Mouse (Mus musculus) heart, embryonic 15.5 days (tissue): Measurements from ENCODE around the gene Tmem138. TPM values are rescaled to one million over a fixed set of nuclear protein-coding genes. Genes with fewer than 3 reads are reported as not detected.
A peak's percentile ranks its signal among the peaks of the same experiment; 100 is the strongest.
"Not testable (repeated sequence)": the region's sequence is repeated elsewhere in the genome, so short reads cannot be mapped to it uniquely, and the experiment has no call there.

Experiments used
- ATAC-seq: fragments of 200-750 bp; cut with Nextera tagmentation; replicated peaks from 2 replicates; pipeline ENCODE4 v1.8.0; 2017; ENCODE audit warnings: low read depth, moderate TSS enrichment; ENCODE audit not compliant: insufficient number of reproducible peaks, insufficient read depth, low FRiP score
- H3K27ac ChIP-seq: fragments of 300-500 bp; sonication (generic); 2 replicates; pipeline ENCODE4 v1.5.1; 2015; ENCODE audit warnings: mild to moderate bottlenecking, inconsistent platforms
- H3K27me3 ChIP-seq: fragments of 300-500 bp; sonication (generic); 2 replicates; pipeline ENCODE4 v1.6.1; 2015; ENCODE audit warnings: inconsistent platforms
- H3K36me3 ChIP-seq: fragments of 300-500 bp; sonication (generic); 2 replicates; pipeline ENCODE4 v1.6.1; 2015; ENCODE audit warnings: mild to moderate bottlenecking, inconsistent platforms
- H3K4me1 ChIP-seq: fragments of 300-500 bp; sonication (generic); replicated peaks from 2 replicates; pipeline ENCODE4 v1.6.1; 2015; ENCODE audit warnings: inconsistent platforms
- H3K4me2 ChIP-seq: fragments of 300-500 bp; sonication (generic); 2 replicates; pipeline ENCODE4 v1.6.1; 2015; ENCODE audit warnings: inconsistent platforms, mild to moderate bottlenecking, moderate library complexity
- H3K4me3 ChIP-seq: fragments of 300-500 bp; sonication (generic); 2 replicates; pipeline ENCODE4 v1.5.1; 2015; ENCODE audit warnings: mild to moderate bottlenecking, inconsistent platforms
- H3K9ac ChIP-seq: fragments of 300-500 bp; sonication (generic); 2 replicates; pipeline ENCODE4 v1.6.1; 2015; ENCODE audit warnings: mild to moderate bottlenecking, inconsistent platforms
- H3K9me3 ChIP-seq: fragments of 300-500 bp; sonication (generic); replicated peaks from 2 replicates; pipeline ENCODE4 v1.6.1; 2016; ENCODE audit warnings: inconsistent platforms
- WGBS: fragments of 180-500 bp; shearing (Covaris S2); methylation state at CpG from one replicate; pipeline ENCODE4 v1.1.7; 2015; ENCODE audit warnings: mixed read lengths; 5-methylcytosine and 5-hydroxymethylcytosine counted together
- polyA plus RNA-seq: library from polyadenylated mRNA; unstranded; fragments of >200 nt; fragmentation: Nextera tagmentation; extraction: Ambion mirVana; gene quantifications from 2 replicates; pipeline ENCODE4 v1.2.1, GENCODE M21; 2015

Gene Tmem138
- polyA plus RNA-seq, 1 experiment from 2014 or later, result 21.4 TPM

DNA sequence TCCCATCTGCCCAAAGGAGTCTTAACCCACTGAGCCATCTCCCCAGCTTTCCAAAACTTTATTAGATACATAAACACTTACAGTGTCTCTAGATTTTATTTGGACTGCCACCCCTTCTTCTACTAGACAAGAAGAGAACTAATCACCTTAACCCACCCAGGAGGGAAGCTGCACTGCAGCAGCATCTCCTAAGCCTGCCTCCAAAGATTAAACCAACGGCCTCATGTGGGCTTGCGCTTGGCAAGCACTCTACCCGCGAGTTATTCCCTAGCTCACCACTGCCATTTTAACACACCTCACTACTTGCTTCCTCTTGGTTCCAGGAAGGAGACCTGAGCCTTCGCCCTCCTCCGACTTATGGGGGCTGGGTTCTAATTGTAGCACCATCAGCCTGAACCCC is 12.9 kb downstream of the Tmem138 start:
- Histone ChIP-seq H3K4me1 (peaks cover 12% of the 10 kb centered on the region), H3K4me3 (no peak overlapping the region), H3K36me3 (no peaks in the 10 kb centered on the region), H3K9ac (no peak overlapping the region), H3K27ac (no peak overlapping the region), H3K27me3 (no peaks in the 10 kb centered on the region), H3K4me2 (no peak overlapping the region), H3K9me3 (no peaks in the 10 kb centered on the region)
- WGBS, result 78% methylated on average over 6 of the region's 6 CpGs
- ATAC-seq, result no peak

DNA sequence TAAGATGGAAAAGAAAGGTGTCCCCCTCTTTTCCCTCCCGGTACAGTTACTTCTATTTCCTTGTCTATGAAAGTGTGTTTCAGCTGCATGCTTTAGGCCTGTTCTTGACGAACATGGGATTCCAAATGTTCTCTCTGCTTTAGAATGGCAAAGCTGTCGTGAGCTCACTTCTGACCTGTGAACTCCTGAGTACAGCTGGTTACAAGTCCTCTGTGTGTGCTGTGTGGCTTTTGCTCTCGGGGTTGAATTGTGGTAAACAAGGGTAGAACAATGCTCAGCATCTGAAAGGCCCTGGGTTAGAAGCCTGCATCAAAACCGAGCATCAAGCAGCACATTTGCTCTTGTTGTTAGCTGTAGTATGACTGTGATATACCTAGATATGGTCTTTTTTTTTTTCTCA is 14.8 kb downstream of the Tmem138 start:
- Histone ChIP-seq H3K27me3 (no peaks in the 10 kb centered on the region), H3K36me3 (no peaks in the 10 kb centered on the region), H3K9ac (no peak overlapping the region), H3K4me1 (peaks cover 12% of the 10 kb centered on the region), H3K27ac (peak overlapping the region; percentile 90), H3K9me3 (no peaks in the 10 kb centered on the region), H3K4me3 (no peak overlapping the region), H3K4me2 (no peak overlapping the region)
- ATAC-seq, result no peak
- WGBS, result 55% methylated on average over 5 of the region's 5 CpGs

DNA sequence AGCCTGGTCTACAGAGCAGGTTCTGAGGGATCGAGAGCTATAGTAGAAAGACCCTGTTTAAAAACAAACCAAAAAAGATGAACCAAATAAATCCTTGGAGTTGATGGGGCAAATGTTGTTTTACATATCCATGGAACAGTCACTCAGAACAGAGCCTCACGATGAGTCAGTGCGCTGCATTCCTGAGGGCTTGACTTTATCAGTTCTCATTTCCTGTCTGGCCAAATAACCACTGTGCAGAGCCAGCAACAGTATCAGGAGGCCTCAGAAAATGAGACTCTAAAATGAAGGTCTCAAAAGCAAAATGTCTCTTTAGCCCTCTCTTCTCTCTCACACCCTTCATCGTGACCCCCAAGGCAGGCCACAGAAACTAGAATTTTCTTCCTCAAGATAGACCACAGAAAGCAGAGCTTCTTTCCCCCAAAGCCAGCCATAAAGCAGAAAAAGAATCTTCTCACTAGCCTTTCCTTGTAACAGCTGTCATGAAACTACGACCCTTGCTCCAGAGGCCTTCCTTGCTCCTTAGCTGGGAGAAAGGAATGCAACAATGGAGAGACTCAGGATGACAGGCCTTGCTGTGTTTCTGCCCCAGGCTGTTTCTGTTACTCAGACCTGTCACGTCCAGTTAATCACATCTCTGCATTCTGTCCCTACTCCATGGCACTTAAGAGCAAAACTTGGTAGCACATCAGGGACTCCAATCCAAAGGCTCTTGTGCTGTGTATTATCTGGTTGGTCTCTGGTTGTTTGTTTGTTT is 15.4 kb downstream of the Tmem138 start:
- Histone ChIP-seq H3K4me3 (no peak overlapping the region), H3K27me3 (no peaks in the 10 kb centered on the region), H3K36me3 (no peaks in the 10 kb centered on the region), H3K9ac (no peak overlapping the region), H3K4me2 (no peak overlapping the region), H3K27ac (peak overlapping the region; percentile 90), H3K9me3 (no peaks in the 10 kb centered on the region), H3K4me1 (peaks cover 12% of the 10 kb centered on the region)
- peak; percentile 88 for ATAC-seq
- WGBS, result 31% methylated on average over 6 of the region's 6 CpGs

DNA sequence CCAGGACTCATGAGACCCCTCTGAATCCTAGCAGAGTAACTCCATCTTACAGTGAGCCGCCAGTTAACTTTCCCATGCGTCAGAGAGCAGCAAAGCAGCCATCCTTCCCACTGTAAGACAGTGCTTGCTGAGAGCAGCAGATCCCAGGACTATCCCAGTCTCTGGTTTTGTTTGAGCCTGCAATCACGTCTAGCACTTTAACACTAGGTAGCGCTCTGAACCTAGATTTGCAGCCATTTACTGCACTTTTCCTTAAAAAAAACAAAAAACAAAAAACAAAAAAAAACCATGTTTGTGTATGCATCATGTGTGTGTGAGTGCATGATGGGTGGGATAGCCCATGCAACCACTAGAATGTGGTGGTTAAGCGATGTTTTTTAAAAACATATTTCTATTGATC is 17.1 kb downstream of the Tmem138 start:
- H3K9me3 ChIP-seq, result no peaks in the 10 kb centered on the region
- WGBS, result 36% methylated on average over 5 of the region's 5 CpGs
- H3K36me3 ChIP-seq, result no peaks in the 10 kb centered on the region
- H3K4me3 ChIP-seq, result no peak overlapping the region
- no peak overlapping the region for H3K27ac ChIP-seq
- ATAC-seq, result no peak
- H3K4me2 ChIP-seq, result no peak overlapping the region
- H3K9ac ChIP-seq, result no peak overlapping the region
- peaks cover 21% of the 10 kb centered on the region for H3K4me1 ChIP-seq
- no peaks in the 10 kb centered on the region for H3K27me3 ChIP-seq

DNA sequence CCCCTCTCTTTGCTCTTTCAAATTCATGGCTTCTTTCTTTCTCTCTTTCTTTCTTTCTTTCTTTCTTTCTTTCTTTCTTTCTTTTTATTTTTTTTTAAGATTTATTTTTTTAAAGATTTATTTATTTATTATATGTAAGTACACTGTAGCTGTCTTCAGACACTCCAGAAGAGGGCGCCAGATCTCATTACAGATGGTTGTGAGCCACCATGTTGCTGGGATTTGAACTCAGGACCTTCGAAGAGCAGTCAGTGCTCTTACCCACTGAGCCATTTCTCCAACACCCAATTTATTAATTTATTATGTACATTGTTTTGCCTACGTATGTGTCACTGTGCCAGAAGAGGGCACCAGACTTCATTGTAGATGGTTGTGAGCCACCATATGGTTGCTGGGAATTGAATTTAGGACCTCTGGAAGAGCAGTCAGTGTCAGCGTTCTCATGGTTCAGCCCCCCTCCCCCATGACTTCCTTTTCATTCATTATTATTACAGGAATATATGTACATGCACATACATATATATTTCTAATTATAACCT is 19.3 kb downstream of the Tmem138 start:
- not testable (repeated sequence) for ATAC-seq, H3K4me2 ChIP-seq, H3K9ac ChIP-seq, H3K27me3 ChIP-seq, H3K9me3 ChIP-seq, H3K36me3 ChIP-seq, H3K4me3 ChIP-seq, H3K27ac ChIP-seq
- peaks cover 25% of the 10 kb centered on the region for H3K4me1 ChIP-seq
- 76% methylated on average over 4 of the region's 4 CpGs for WGBS

DNA sequence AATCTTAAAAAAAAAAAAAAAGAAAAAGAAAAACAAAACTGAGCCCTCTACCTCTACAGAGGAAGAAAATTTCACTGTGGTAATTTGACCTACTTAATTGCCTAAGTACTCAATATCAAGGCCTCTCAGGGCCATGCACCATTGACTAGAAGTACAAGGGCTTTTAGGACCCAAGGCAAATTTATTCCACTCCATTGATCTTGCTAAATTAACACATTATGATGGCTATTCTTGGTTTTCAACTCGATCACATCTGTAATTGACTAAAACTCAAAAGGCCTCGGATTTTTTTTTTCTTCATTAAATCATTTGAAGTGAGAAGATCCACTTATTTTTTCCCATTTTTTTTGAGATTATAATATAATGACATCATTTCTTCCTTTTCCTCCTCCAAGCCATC is 19.7 kb downstream of the Tmem138 start:
- no peak overlapping the region for H3K4me2 ChIP-seq
- no peaks in the 10 kb centered on the region for H3K9me3 ChIP-seq
- H3K9ac ChIP-seq, result no peak overlapping the region
- peaks cover 25% of the 10 kb centered on the region for H3K4me1 ChIP-seq
- H3K4me3 ChIP-seq, result no peak overlapping the region
- 77% methylated on average over 2 of the region's 2 CpGs for WGBS
- H3K36me3 ChIP-seq, result peaks cover 3% of the 10 kb centered on the region; the same call in 1 of the 2 replicates
- no peaks in the 10 kb centered on the region for H3K27me3 ChIP-seq
- ATAC-seq, result no peak
- H3K27ac ChIP-seq, result no peak overlapping the region

DNA sequence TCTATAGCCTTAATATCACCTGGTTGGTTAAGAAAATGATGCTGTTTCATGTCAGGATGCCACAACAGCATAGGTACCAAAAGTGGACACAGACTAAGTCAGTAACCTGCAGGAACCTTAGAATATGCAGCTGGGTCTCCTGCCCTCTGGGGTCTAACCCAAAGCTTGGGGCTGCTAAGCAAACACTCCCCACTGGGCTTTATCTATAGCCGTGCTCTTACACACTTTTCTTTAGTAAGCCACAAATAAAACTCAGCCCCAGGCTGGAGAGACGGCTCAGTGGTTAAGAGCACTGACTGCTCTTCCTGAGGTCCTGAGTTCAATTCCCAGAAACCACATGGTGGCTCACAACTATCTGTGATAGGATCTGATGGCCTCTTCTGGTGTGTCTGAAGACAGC is 20.2 kb downstream of the Tmem138 start:
- no peak for ATAC-seq
- Histone ChIP-seq H3K4me3 (no peak overlapping the region), H3K4me2 (no peak overlapping the region), H3K9me3 (no peaks in the 10 kb centered on the region), H3K27me3 (no peaks in the 10 kb centered on the region), H3K9ac (no peak overlapping the region), H3K36me3 (peaks cover 5% of the 10 kb centered on the region; the same call in 1 of the 2 replicates), H3K4me1 (peaks cover 21% of the 10 kb centered on the region), H3K27ac (no peak overlapping the region)
- 70% methylated on average over 2 of the region's 2 CpGs for WGBS

DNA sequence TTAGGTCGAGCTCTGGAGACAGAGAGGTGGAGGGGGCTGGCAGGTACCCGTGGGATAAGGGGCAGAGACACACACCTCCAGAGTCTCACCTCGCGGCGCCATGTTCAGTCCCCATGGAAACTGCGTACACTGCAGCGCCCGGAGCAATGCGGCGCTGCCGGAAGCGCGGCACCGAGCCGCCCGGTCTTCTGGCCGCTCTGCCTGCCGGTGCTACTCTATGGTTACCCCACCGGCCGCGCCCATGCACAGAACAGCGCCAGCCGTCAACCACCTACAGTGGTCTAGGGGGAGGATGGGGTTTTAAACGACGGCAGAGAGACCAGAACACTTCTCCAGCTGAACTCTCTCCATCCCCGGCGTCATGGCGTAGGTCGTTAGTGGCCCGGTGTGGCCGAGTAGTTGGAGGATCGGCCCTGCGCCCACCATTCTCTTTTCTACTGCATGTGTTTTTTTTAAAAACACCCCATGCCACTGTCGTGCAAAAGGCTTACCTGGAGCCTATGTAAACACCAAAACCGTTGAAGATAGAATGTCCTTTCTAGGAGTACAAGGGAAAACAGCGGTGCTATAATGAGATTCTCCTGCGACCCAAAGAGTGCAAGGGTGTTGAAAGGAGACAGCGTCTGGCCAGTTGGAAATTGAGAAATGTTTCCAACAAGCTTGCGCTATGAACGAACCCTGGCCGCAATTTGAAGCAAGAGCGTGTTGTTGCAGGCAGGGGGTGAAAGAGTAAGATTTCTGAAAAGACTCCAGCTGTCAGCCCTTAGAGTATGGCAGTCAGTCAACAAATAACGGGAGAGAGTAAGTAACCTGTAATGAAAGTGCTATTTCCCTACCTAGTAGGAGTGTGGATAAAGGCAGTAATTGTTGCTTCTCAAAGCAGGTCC is 21.3 kb downstream of the Tmem138 start, which contains the start of gene Tmem216:
Gene Tmem216, minus strand, starts transcription at position 615 of the 887 bp plus-strand sequence.
- peaks cover 14% of the 10 kb centered on the region for H3K36me3 ChIP-seq
- ATAC-seq, result peak; percentile 95
- no peaks in the 10 kb centered on the region for H3K27me3 ChIP-seq
- H3K27ac ChIP-seq, result peak within 1 kb of the TSS; percentile 74
- H3K9ac ChIP-seq, result peak within 1 kb of the TSS; percentile 64
- H3K4me2 ChIP-seq, result peak within 1 kb of the TSS; percentile 72
- H3K4me3 ChIP-seq, result peak within 1 kb of the TSS; percentile 67
- peaks cover 13% of the 10 kb centered on the region for H3K4me1 ChIP-seq
- H3K9me3 ChIP-seq, result no peaks in the 10 kb centered on the region
- WGBS, result under 1% methylated on average over 43 of the region's 43 CpGs

DNA sequence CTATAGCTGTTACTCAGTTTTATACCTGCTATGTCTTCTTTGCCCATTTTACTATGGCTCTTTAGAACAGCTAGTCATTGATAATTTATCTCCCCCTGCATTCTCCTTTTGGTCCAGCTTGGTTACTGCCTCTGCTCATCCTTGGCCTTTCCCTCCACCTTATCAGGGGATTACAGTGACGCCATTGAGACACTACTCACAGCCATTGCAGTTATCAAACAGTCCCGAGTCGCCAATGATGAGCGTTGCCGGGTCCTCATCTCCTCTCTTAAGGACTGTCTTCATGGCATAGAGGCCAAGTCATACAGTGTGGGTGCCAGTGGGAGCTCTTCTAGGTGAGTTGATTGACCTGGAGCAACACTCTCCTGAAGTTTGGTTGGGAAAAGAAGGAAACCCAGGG is 37.7 kb downstream of the Tmem138 start:
- Histone ChIP-seq H3K4me1 (no peaks in the 10 kb centered on the region), H3K9ac (no peak overlapping the region), H3K27ac (no peak overlapping the region), H3K4me2 (no peak overlapping the region), H3K9me3 (no peaks in the 10 kb centered on the region), H3K4me3 (no peak overlapping the region), H3K27me3 (no peaks in the 10 kb centered on the region), H3K36me3 (peaks cover 90% of the 10 kb centered on the region)
- ATAC-seq, result no peak
- 73% methylated on average over 5 of the region's 5 CpGs for WGBS

DNA sequence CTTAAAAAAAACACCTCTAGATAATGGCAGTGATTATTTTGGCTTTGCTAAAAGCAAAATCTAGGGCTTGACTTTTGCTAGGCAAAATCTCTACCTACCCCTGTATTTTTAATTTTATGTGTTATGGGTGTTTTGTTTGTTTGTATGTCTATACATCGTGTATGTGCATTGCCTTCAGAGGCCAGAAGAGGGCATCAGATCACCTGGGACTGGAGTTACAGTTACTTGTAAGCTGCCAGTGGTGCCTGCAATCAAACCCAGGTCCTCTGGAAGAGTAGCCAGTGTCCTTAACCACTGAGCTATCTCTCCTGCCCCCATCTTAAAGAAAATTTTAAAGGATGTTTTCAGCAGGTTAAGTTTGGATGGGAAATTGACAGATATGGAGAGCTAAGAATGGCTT is 47.1 kb downstream of the Tmem138 start:
- Histone ChIP-seq H3K4me1 (peaks cover 20% of the 10 kb centered on the region), H3K4me3 (no peak overlapping the region), H3K27me3 (no peaks in the 10 kb centered on the region), H3K9me3 (no peaks in the 10 kb centered on the region), H3K4me2 (no peak overlapping the region), H3K36me3 (peaks cover 59% of the 10 kb centered on the region), H3K27ac (no peak overlapping the region), H3K9ac (no peak overlapping the region)
- WGBS, result 97% methylated on average over 1 of the region's 1 CpGs
- ATAC-seq, result no peak

DNA sequence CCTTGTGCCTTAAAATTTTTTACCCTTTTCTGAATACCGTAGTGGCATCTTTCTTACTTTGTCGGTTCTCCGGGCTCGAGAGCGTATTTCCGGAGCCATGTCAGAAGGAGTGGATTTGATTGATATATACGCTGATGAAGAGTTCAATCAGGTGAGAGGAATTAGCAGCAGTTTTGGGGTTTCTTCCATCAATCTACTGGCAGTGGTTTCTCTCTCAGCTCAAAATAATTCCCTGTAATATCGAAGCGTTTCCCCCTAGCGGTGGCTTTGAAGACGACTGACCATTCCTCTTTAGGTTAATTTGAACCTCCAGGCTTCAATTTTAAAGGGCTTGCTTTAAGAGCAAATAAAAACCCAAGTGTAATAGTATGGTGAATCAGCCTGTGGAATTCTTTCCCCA is 51.3 kb downstream of the Tmem138 start, which contains the start of gene Sdhaf2:
Gene Sdhaf2, minus strand, starts transcription at position 233 of the 400 bp plus-strand sequence.
- no peak for ATAC-seq

More for the DNA sequence above, 51.3 kb downstream of the Tmem138 start, which contains the start of gene Sdhaf2:
- Histone ChIP-seq H3K4me3 (peak within 1 kb of the TSS; percentile 100), H3K9ac (peak within 1 kb of the TSS; percentile 99), H3K27ac (peak within 1 kb of the TSS; percentile 100), H3K27me3 (no peaks in the 10 kb centered on the region), H3K4me1 (peaks cover 32% of the 10 kb centered on the region), H3K36me3 (peaks cover 24% of the 10 kb centered on the region), H3K4me2 (peak within 1 kb of the TSS; percentile 61), H3K9me3 (no peaks in the 10 kb centered on the region)
- under 1% methylated on average over 11 of the region's 11 CpGs for WGBS
